Mouse (Mus musculus): ENCODE results near the gene Vav2.

Vav2 gene

DNA sequence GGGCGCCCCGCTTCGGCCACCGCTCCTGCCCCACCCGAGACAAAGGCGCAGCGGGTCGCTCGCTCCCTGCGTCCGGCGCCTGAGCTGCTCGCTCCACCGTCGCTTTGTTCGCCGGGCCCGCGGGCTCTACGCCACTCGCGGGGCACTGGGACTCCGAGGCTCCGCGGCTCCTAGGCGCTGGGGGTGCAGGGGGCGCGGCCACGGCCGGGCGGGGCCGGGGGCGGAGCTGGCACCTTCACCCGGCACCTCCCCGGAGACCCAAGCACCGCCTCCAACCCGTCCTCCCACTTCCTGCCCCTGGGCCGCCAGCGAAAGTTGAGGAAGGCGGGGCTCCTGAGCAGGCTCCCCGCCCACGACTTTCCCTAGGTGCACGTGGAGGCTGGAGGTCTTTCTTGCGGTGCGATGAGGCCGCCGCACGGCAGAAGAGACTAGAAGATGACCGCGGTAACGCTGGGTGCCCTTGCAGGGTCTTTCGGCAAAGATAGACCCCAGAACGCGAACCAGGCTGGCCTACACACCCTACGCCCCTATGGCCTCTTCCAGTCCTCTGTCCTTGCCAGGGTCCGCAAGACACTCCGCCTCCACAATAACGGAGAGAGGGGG is at the start of gene Vav2:
Vav2 (minus strand) TSS at position 179 of the 603 bp plus-strand sequence.
- peak; percentile 93 to 94 for DNase-seq

GRCm38 (mm10) chr2:27475495-27476302 is 48.9 kb upstream of the Vav2 start:
- peak; percentile 86 for DNase-seq

DNA sequence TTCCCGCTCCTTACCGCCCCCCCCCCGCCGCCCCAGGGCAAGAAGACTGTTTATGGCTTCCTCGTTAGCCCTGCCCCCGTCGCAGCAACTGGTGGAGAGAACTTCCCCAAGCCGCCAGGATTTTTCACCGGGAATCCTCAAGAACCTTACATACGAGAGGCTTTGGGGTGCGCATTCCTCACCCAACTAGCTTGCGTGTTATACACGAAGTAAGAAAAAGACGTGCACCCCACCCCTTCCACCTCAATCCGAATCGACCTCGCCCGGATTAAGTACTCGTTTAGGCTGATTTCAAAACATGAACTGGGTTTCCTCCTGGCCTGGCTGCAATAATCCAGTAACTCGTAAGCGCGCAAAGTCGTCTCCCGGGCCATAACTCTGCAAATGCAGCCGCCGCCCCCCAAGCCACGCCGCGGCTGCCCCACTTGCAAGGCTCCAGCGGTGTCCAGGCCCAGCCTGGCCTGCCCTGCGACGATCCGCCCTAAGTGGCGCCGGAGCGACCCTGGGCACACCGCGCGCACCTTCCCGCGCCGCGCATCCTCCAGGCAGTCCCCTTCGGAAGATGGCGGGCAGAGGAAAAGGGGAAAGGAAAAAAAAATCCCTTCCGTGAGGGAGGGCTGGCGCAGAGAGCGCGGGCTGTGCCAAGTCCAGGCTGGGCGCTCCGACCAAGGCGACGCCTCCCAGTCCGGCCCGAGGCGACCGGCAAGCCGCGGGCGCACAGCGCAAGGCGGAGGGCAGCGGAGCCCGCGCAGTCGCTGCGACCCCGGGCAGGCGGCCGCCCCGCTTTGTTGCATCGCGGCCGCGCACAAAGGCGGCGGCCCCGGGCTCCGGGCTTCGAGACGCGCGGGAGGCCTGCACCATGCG is 48.0 kb upstream of the Vav2 start:
- peak in 1 of 2 experiments; percentile 32 for DNase-seq

GRCm38 (mm10) chr2:27473911-27474310 is 47.1 kb upstream of the Vav2 start:
- DNase-seq, result no peak

- DNase-seq, result no peak
Observed at GRCm38 (mm10) chr2:27473061-27473765, 46.4 kb upstream of the Vav2 start.

- DNase-seq, result no peak
Observed at GRCm38 (mm10) chr2:27471170-27471584, 44.3 kb upstream of the Vav2 start.

GRCm38 (mm10) chr2:27470535-27470934 is 43.7 kb upstream of the Vav2 start:
- DNase-seq, result no peak

DNA sequence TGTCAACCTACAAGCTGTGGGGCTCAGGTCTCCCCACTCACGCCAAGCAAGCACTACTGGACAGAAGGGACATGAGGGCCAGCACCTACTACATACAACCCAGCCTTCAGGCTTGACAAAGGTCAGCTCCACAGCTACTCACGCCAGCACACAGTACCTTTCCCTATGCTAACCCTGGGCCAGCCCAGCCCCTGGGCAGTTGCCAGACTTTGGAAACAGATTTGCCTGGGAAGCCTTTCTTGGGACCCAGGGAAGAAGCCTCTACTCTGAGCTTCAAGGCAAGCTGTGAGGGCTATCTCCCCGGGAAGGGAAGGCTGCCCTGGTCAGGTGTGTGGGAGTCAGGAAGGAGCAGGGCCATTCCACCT is 43.1 kb upstream of the Vav2 start:
- no peak for DNase-seq

DNA sequence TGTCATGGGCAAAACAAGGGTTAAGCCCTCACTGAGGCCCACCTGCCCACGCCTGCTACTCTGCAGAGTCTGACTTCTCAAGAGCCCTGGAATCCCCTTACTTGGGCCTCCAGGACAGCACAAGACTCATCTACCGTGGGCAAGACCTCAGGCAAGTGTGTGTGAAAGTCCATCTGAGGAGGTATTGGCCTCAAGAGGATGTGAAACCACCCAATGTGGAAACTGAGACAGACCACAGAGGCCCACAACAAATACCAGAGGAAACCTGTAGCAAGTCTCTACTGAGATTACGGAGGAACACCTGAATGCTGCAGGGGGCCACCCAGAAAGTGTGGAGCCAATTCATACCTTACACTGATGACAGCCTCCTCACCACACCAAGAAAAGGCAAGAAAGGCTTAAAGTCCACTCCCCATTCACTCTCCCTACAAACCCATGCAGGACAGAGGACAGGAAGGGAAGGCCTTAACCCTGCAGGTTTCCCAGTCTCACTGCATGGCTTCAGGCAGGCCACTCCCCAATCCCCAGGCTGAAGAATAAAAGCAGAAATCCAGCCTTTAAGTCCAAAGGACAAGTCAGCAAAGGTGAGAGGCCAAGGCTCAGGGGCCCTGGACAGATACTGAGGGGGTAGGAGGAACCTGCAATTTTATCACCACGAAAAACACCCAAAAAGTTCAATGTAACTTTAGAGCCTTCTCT is 42.6 kb upstream of the Vav2 start:
- DNase-seq, result peak; percentile 28 to 39

- DNase-seq, result no peak
Observed at GRCm38 (mm10) chr2:27462901-27463300, 36.1 kb upstream of the Vav2 start.

- no peak for DNase-seq
Observed at GRCm38 (mm10) chr2:27461881-27462660, 35.2 kb upstream of the Vav2 start.

- no peak for DNase-seq
Observed at GRCm38 (mm10) chr2:27460651-27461050, 33.8 kb upstream of the Vav2 start.

- DNase-seq, result no peak
Observed at GRCm38 (mm10) chr2:27460163-27460562, 33.3 kb upstream of the Vav2 start.

DNA sequence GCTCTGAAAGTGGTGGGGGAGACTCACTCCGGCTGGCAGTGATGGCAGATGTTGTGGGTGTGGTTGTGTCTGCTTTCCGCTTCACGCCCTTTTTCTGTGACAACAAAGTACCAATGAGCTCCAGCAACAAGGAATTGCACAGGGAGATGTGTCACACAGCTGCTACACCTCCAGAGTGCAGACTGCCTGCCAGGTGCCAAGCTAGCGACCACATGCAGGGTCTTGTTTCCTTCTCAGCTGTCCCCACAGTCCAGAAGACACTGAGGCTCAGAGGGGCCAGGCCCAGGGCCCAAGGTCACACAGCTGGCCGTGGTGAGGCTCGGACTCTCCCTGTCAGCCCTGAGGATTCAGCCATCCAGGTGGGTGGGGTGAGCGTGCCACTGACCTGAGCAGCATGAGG is 32.9 kb upstream of the Vav2 start:
- DNase-seq, result no peak

GRCm38 (mm10) chr2:27450226-27450625 is 23.4 kb upstream of the Vav2 start:
- DNase-seq, result no peak

GRCm38 (mm10) chr2:27447782-27448181 is 20.9 kb upstream of the Vav2 start:
- DNase-seq, result no peak

- no peak for DNase-seq
Observed at GRCm38 (mm10) chr2:27446812-27447211, 20.0 kb upstream of the Vav2 start.

- no peak for DNase-seq
Observed at GRCm38 (mm10) chr2:27445910-27446309, 19.1 kb upstream of the Vav2 start.

- no peak for DNase-seq
Observed at GRCm38 (mm10) chr2:27443450-27443708, 16.5 kb upstream of the Vav2 start.

DNA sequence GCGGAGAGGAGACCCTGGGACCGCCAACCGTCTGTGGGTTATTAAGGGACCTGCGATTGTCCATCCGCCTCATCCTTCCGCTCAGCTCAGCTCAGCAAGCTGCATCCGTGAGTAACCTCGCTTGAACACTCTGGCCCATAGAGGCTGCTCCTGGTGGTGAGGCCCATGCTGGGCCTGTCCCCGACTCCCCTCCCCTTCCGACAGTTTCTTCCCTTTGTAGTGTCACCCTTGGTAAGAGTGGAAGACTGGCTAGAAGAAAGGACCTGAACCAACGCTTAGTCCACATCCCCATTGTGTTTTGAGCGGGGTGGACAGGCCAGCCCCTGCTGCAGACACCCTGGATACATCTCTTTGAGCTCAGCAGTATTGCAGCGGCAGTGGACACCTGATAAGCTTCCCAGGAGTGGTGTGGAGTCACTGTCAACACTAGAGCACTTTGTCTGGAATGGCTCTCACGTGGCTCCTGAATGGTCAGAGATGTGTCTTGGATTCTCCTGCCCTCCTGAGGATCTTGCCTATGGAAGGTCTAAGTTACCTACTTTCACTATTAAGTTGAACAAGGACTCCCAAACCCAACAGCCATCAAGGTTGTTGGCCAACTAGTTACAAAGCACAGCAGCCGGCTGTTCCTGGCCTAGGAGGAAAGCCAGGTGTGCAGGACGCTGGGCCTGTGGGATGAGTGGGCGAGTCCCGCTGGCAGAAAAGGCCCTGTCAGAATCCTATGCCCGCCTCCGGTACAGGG is 16.0 kb upstream of the Vav2 start:
- no peak for DNase-seq

Measured in spleen, adult 18-20 months (tissue).